ENCODE assay signal across 34 mouse cellular contexts in genomic region chr17:61664926-61665325, GRCm38 (mm10).
"Had no signal": no experiment of that assay in that cellular context is flagged by ENCODE, and none has a peak within 500 bp of the region (broad histone marks: within the 10 kb centered on the region; RNA-seq: fewer than 3 reads in every experiment).

No protein-coding gene starts in this region.

- DNase-seq: heart, postnatal 10 days; heart, postnatal 14 days; heart, postnatal 36 days; heart, postnatal 4 days; kidney, adult 18-20 months; kidney, adult 2 months; kidney, adult 8-10 months; kidney, adult 9 months; kidney, postnatal 10 days; kidney, postnatal 14 days; kidney, postnatal 25 days; kidney, postnatal 36 days; kidney, postnatal 4 days; layer of hippocampus, adult 9-11 months; layer of hippocampus, postnatal 36 days had no signal

- H3K27me3 ChIP-seq: heart, embryonic 12.5 days; heart, embryonic 13.5 days; heart, embryonic 15.5 days; hindbrain, embryonic 12.5 days; hindbrain, embryonic 13.5 days; hindbrain, embryonic 15.5 days; intestine, embryonic 15.5 days; kidney, embryonic 15.5 days had no signal

- ATAC-seq: hindbrain, embryonic 16.5 days; hindbrain, postnatal 0 days; inflammation-experienced regulatory T-cells, adult 6 months; intestine, embryonic 15.5 days; intestine, embryonic 16.5 days; intestine, postnatal 0 days had no signal

- H3K36me3 ChIP-seq: heart, embryonic 10.5 days; heart, embryonic 12.5 days; heart, embryonic 13.5 days; heart, embryonic 15.5 days; hindbrain, embryonic 10.5 days; hindbrain, embryonic 12.5 days; hindbrain, embryonic 13.5 days; hindbrain, embryonic 15.5 days; intestine, embryonic 15.5 days; kidney, embryonic 15.5 days had no signal

- H3K4me2 ChIP-seq: heart, embryonic 11.5 days; heart, embryonic 12.5 days; heart, embryonic 13.5 days; heart, embryonic 15.5 days; hindbrain, embryonic 12.5 days; hindbrain, embryonic 13.5 days; hindbrain, embryonic 14.5 days; hindbrain, embryonic 15.5 days; intestine, embryonic 15.5 days; kidney, embryonic 15.5 days had no signal

- H3K4me3 ChIP-seq: heart, embryonic 10.5 days; heart, embryonic 12.5 days; heart, embryonic 13.5 days; heart, embryonic 15.5 days; hindbrain, embryonic 10.5 days; hindbrain, embryonic 12.5 days; hindbrain, embryonic 13.5 days; hindbrain, embryonic 15.5 days; intestine, embryonic 15.5 days; kidney, embryonic 15.5 days; layer of hippocampus, adult 2 months; left cerebral cortex, adult 2 months had no signal
